Mouse (Mus musculus): ENCODE data around the gene Slc30a3. TPM values are rescaled to one million over a fixed set of nuclear protein-coding genes. Genes with fewer than 3 reads are reported as not detected.
"Not testable (repeated sequence)": the region's sequence is repeated elsewhere in the genome, so short reads cannot be mapped to it uniquely, and the experiment has no call there.

The Slc30a3 gene
- polyA plus RNA-seq, 1 experiment from 2014 or later, result 46.7 TPM

- H3K36me3 ChIP-seq, result peaks cover 71% of the 10 kb centered on the region
- 98% methylated on average over 3 of the region's 3 CpGs for WGBS
- no peak for ATAC-seq (ENCODE audit: low FRiP score, low read depth)
Measured at GRCm38 (mm10) chr5:31069810-31070209, 38.2 kb downstream of the Slc30a3 start.

GRCm38 (mm10) chr5:31055216-31056140 lies 52.6 kb downstream of the Slc30a3 start:
- Histone ChIP-seq H3K4me2 (peak overlapping the region; percentile 94), H3K9ac (peak overlapping the region; percentile 73), H3K9me3 (no peaks in the 10 kb centered on the region), H3K4me1 (replicated peaks) (peaks cover 21% of the 10 kb centered on the region), H3K4me3 (peak overlapping the region; percentile 67), H3K36me3 (peaks cover 14% of the 10 kb centered on the region), H3K27me3 (no peaks in the 10 kb centered on the region), H3K27ac (replicated peaks) (peak overlapping the region; percentile 71)
- 23% methylated on average over 19 of the region's 19 CpGs for WGBS
- no peak for ATAC-seq (ENCODE audit: low FRiP score, low read depth)

More at GRCm38 (mm10) chr5:31069810-31070209, 38.2 kb downstream of the Slc30a3 start:
- Histone ChIP-seq H3K9ac (no peak overlapping the region), H3K9me3 (no peaks in the 10 kb centered on the region), H3K27ac (replicated peaks) (no peak overlapping the region), H3K4me1 (replicated peaks) (no peaks in the 10 kb centered on the region), H3K4me2 (no peak overlapping the region), H3K27me3 (no peaks in the 10 kb centered on the region), H3K4me3 (no peak overlapping the region)

- ATAC-seq (ENCODE audit: low FRiP score, low read depth), result peak; percentile 98
- no peaks in the 10 kb centered on the region for H3K9me3 ChIP-seq
- H3K27me3 ChIP-seq, result no peaks in the 10 kb centered on the region
- peak within 1 kb of the TSS; percentile 71 for H3K27ac ChIP-seq (replicated peaks)
- H3K36me3 ChIP-seq, result peaks cover 7% of the 10 kb centered on the region
- peak within 1 kb of the TSS; percentile 73 for H3K9ac ChIP-seq
- H3K4me2 ChIP-seq, result peak within 1 kb of the TSS; percentile 94
- H3K4me3 ChIP-seq, result peak within 1 kb of the TSS; percentile 67
- under 1% methylated on average over 64 of the region's 64 CpGs for WGBS
- H3K4me1 ChIP-seq (replicated peaks), result peaks cover 27% of the 10 kb centered on the region
Measured at GRCm38 (mm10) chr5:31054261-31055215, 53.5 kb downstream of the Slc30a3 start, which contains the start of gene Cad. Cad (plus strand) TSS chr5:31054780.

- H3K36me3 ChIP-seq; H3K9me3 ChIP-seq; ATAC-seq (ENCODE audit: low FRiP score, low read depth); H3K27me3 ChIP-seq: not testable (repeated sequence)
- peak overlapping the region; percentile 67 for H3K4me3 ChIP-seq
- peak overlapping the region; percentile 73 for H3K9ac ChIP-seq
- peak overlapping the region; percentile 71 for H3K27ac ChIP-seq (replicated peaks)
- peaks cover 27% of the 10 kb centered on the region for H3K4me1 ChIP-seq (replicated peaks)
- 48% methylated on average over 4 of the region's 4 CpGs for WGBS
- H3K4me2 ChIP-seq, result peak overlapping the region; percentile 94
Measured at GRCm38 (mm10) chr5:31053728-31054127, 54.3 kb downstream of the Slc30a3 start.

GRCm38 (mm10) chr5:31050427-31050826 lies 57.6 kb downstream of the Slc30a3 start:
- Histone ChIP-seq H3K4me3 (no peak overlapping the region), H3K36me3 (no peaks in the 10 kb centered on the region), H3K4me2 (no peak overlapping the region), H3K27ac (replicated peaks) (no peak overlapping the region), H3K9ac (no peak overlapping the region), H3K9me3 (no peaks in the 10 kb centered on the region), H3K27me3 (no peaks in the 10 kb centered on the region), H3K4me1 (replicated peaks) (peaks cover 28% of the 10 kb centered on the region)
- ATAC-seq (ENCODE audit: low FRiP score, low read depth), result no peak

GRCm38 (mm10) chr5:31048763-31049641 lies 59.0 kb downstream of the Slc30a3 start, which contains the start of gene Slc5a6:
Slc5a6 (minus strand) TSS chr5:31048924.
- Histone ChIP-seq H3K9ac (peak within 1 kb of the TSS; percentile 94), H3K4me3 (peak within 1 kb of the TSS; percentile 91), H3K27me3 (no peaks in the 10 kb centered on the region), H3K4me1 (replicated peaks) (peaks cover 20% of the 10 kb centered on the region), H3K4me2 (peak within 1 kb of the TSS; percentile 78), H3K27ac (replicated peaks) (peak within 1 kb of the TSS; percentile 98), H3K36me3 (no peaks in the 10 kb centered on the region; the same call in 1 of the 2 replicates), H3K9me3 (no peaks in the 10 kb centered on the region)
- under 1% methylated on average over 23 of the region's 23 CpGs for WGBS
- peak; percentile 43 for ATAC-seq (ENCODE audit: low FRiP score, low read depth)

GRCm38 (mm10) chr5:31047848-31048762 lies 59.9 kb downstream of the Slc30a3 start, which contains the start of gene Atraid:
Atraid (plus strand) TSS chr5:31048312.
- no peaks in the 10 kb centered on the region for H3K9me3 ChIP-seq
- peak; percentile 98 for ATAC-seq (ENCODE audit: low FRiP score, low read depth)
- H3K27ac ChIP-seq (replicated peaks), result peak within 1 kb of the TSS; percentile 98
- peak within 1 kb of the TSS; percentile 94 for H3K9ac ChIP-seq
- under 1% methylated on average over 73 of the region's 73 CpGs for WGBS
- no peaks in the 10 kb centered on the region; the same call in 1 of the 2 replicates for H3K36me3 ChIP-seq
- H3K4me3 ChIP-seq, result peak within 1 kb of the TSS; percentile 91
- peaks cover 14% of the 10 kb centered on the region for H3K4me1 ChIP-seq (replicated peaks)
- H3K4me2 ChIP-seq, result peak within 1 kb of the TSS; percentile 78
- no peaks in the 10 kb centered on the region for H3K27me3 ChIP-seq

- Histone ChIP-seq H3K27me3 (no peaks in the 10 kb centered on the region), H3K9me3 (no peaks in the 10 kb centered on the region), H3K27ac (replicated peaks) (no peak overlapping the region), H3K4me1 (replicated peaks) (peaks cover 14% of the 10 kb centered on the region), H3K4me2 (peak overlapping the region; percentile 78), H3K9ac (peak overlapping the region; percentile 94), H3K4me3 (peak overlapping the region; percentile 91), H3K36me3 (peaks cover 10% of the 10 kb centered on the region; the same call in 1 of the 2 replicates)
- ATAC-seq (ENCODE audit: low FRiP score, low read depth), result no peak
- 86% methylated on average over 5 of the region's 5 CpGs for WGBS
Measured at GRCm38 (mm10) chr5:31047074-31047473, 61.0 kb downstream of the Slc30a3 start.

GRCm38 (mm10) chr5:31046416-31046815 lies 61.6 kb downstream of the Slc30a3 start:
- no peak overlapping the region for H3K9ac ChIP-seq
- H3K4me2 ChIP-seq, result no peak overlapping the region
- H3K27me3 ChIP-seq, result no peaks in the 10 kb centered on the region
- 96% methylated on average over 6 of the region's 6 CpGs for WGBS
- H3K36me3 ChIP-seq, result peaks cover 17% of the 10 kb centered on the region; the same call in 1 of the 2 replicates
- no peaks in the 10 kb centered on the region for H3K9me3 ChIP-seq
- no peak overlapping the region for H3K27ac ChIP-seq (replicated peaks)
- no peak overlapping the region for H3K4me3 ChIP-seq
- no peak for ATAC-seq (ENCODE audit: low FRiP score, low read depth)
- peaks cover 14% of the 10 kb centered on the region for H3K4me1 ChIP-seq (replicated peaks)

- no peaks in the 10 kb centered on the region for H3K27me3 ChIP-seq
- no peak overlapping the region for H3K9ac ChIP-seq
- 94% methylated on average over 7 of the region's 7 CpGs for WGBS
- no peak overlapping the region for H3K4me2 ChIP-seq
- H3K9me3 ChIP-seq, result no peaks in the 10 kb centered on the region
- no peak for ATAC-seq (ENCODE audit: low FRiP score, low read depth)
- no peak overlapping the region for H3K4me3 ChIP-seq
- H3K36me3 ChIP-seq, result peaks cover 64% of the 10 kb centered on the region
- no peaks in the 10 kb centered on the region for H3K4me1 ChIP-seq (replicated peaks)
- no peak overlapping the region for H3K27ac ChIP-seq (replicated peaks)
Measured at GRCm38 (mm10) chr5:31038171-31038845, 69.7 kb downstream of the Slc30a3 start.
